Mouse (Mus musculus) MEL (cell line): ENCODE results near the gene Filip1l. TPM values are rescaled to one million over a fixed set of nuclear protein-coding genes. Genes with fewer than 3 reads are reported as not detected.
A peak's percentile ranks its signal among the peaks of the same experiment; 100 is the strongest.

Experiments
- DNase-seq: peaks from one replicate; pipeline ENCODE4 v3.0.0; 2011; ENCODE audit warnings: low read depth, low spot score
- H3K27ac ChIP-seq: 2 replicates; pipeline ENCODE4 v1.5.1; 2012; ENCODE audit warnings: low read depth, mild to moderate bottlenecking, control low read depth, low read length, moderate library complexity; ENCODE audit not compliant: control insufficient read depth
- H3K27me3 ChIP-seq, 2 experiments: fragments of 150-350 bp in 1 of 2; sonication (generic) in 1 of 2; 2 replicates each; pipeline ENCODE4 v1.6.1; 2012; ENCODE audit warnings: low read length in 2 of 2, mild to moderate bottlenecking in 2 of 2, improper control_type of control experiment in 1 of 2, moderate library complexity in 1 of 2; ENCODE audit not compliant: insufficient read depth in 2 of 2, control insufficient read depth in 1 of 2
- H3K36me3 ChIP-seq, 2 experiments: 2 replicates each; pipeline ENCODE4 v1.6.1; 2012 to 2014; ENCODE audit warnings: low read length in 2 of 2, improper control_type of control experiment in 1 of 2, inconsistent platforms in 1 of 2, mild to moderate bottlenecking in 1 of 2; ENCODE audit not compliant: insufficient read depth in 2 of 2, control insufficient read depth in 1 of 2
- H3K4me1 ChIP-seq, 2 experiments: fragments of 150-350 bp in 1 of 2; sonication (generic) in 1 of 2; 2 replicates each; pipeline ENCODE4 v1.6.1; 2012; ENCODE audit warnings: low read length in 2 of 2, improper control_type of control experiment in 1 of 2, mild to moderate bottlenecking in 1 of 2; ENCODE audit not compliant: insufficient read depth in 2 of 2, control insufficient read depth in 1 of 2
- H3K4me3 ChIP-seq, 2 experiments: fragments of 150-350 bp in 1 of 2; sonication (generic) in 1 of 2; 2 replicates each; pipeline ENCODE4 v1.5.1; 2012; ENCODE audit warnings: low read depth in 2 of 2, low read length in 2 of 2, mild to moderate bottlenecking in 2 of 2, moderate library complexity in 2 of 2, control low read depth in 1 of 2, improper control_type of control experiment in 1 of 2; ENCODE audit not compliant: control insufficient read depth in 1 of 2, insufficient read depth in 1 of 2
- H3K79me2 ChIP-seq: 2 replicates; pipeline ENCODE4 v1.6.1; 2012; ENCODE audit warnings: mild to moderate bottlenecking, low read length, moderate library complexity; ENCODE audit not compliant: control insufficient read depth, poor library complexity, insufficient read depth
- H3K9ac ChIP-seq: 2 replicates; pipeline ENCODE4 v1.6.1; 2012; ENCODE audit warnings: low read depth, mild to moderate bottlenecking, control low read depth, low read length, moderate library complexity; ENCODE audit not compliant: control insufficient read depth, poor library complexity, severe bottlenecking
- H3K9me3 ChIP-seq: fragments of 150-350 bp; sonication (generic); replicated peaks from 2 replicates; pipeline ENCODE4 v1.6.1; 2012; ENCODE audit warnings: mild to moderate bottlenecking, low read length, improper control_type of control experiment, moderate library complexity; ENCODE audit not compliant: insufficient read depth
- CHD1 ChIP-seq: IDR thresholded peaks from 2 replicates; pipeline ENCODE4 v1.6.1; 2012; ENCODE audit warnings: low read depth, mild to moderate bottlenecking, inconsistent platforms, low read length, improper control_type of control experiment
- ELF1 ChIP-seq: IDR thresholded peaks from 2 replicates; pipeline ENCODE4 v1.6.1; 2014; ENCODE audit warnings: low read depth, mild to moderate bottlenecking, inconsistent platforms, low read length, improper control_type of control experiment, moderate library complexity
- EP300 ChIP-seq, 2 experiments: IDR thresholded peaks; 2 replicates each; pipeline ENCODE4 v1.6.1; 2011; ENCODE audit warnings: improper control_type of control experiment in 2 of 2, low read length in 2 of 2, low read depth in 1 of 2, mild to moderate bottlenecking in 1 of 2
- GABPA ChIP-seq: IDR thresholded peaks from 2 replicates; pipeline ENCODE4 v1.6.1; 2012; ENCODE audit warnings: low read depth, mild to moderate bottlenecking, inconsistent platforms, low read length, improper control_type of control experiment, moderate library complexity
- GATA1 ChIP-seq: IDR thresholded peaks from 2 replicates; pipeline ENCODE4 v1.6.1; 2011; ENCODE audit warnings: low read depth, low read length, improper control_type of control experiment
- HCFC1 ChIP-seq: IDR thresholded peaks from 2 replicates; pipeline ENCODE4 v1.6.1; 2012; ENCODE audit warnings: low read depth, mild to moderate bottlenecking, inconsistent platforms, low read length, improper control_type of control experiment, moderate library complexity
- JUND ChIP-seq: IDR thresholded peaks from 2 replicates; pipeline ENCODE4 v1.6.1; 2011; ENCODE audit warnings: low read depth, mild to moderate bottlenecking, improper control_type of control experiment, low read length
- MAZ ChIP-seq: IDR thresholded peaks from 2 replicates; pipeline ENCODE4 v1.6.1; 2012; ENCODE audit warnings: low read depth, mild to moderate bottlenecking, inconsistent platforms, low read length, improper control_type of control experiment
- MXI1 ChIP-seq: IDR thresholded peaks from 2 replicates; pipeline ENCODE4 v1.6.1; 2011; ENCODE audit warnings: mild to moderate bottlenecking, low read depth, low read length, improper control_type of control experiment
- MYB ChIP-seq: IDR thresholded peaks from 2 replicates; pipeline ENCODE4 v1.6.1; 2011; ENCODE audit warnings: mild to moderate bottlenecking, low read depth, low read length, improper control_type of control experiment
- MYC ChIP-seq: IDR thresholded peaks from 2 replicates; pipeline ENCODE4 v1.6.1; 2011; ENCODE audit warnings: low read depth, mild to moderate bottlenecking, low read length, improper control_type of control experiment, moderate library complexity
- NELFE ChIP-seq: IDR thresholded peaks from 2 replicates; pipeline ENCODE4 v1.6.1; 2011; ENCODE audit warnings: low read depth, low read length, improper control_type of control experiment
- POLR2A ChIP-seq, 2 experiments: IDR thresholded peaks; 2 replicates each; pipeline ENCODE4 v1.6.1; 2011 to 2012; ENCODE audit warnings: low read length in 2 of 2, mild to moderate bottlenecking in 2 of 2, control low read depth in 1 of 2, improper control_type of control experiment in 1 of 2, low read depth in 1 of 2, moderate library complexity in 1 of 2; ENCODE audit not compliant: control insufficient read depth in 1 of 2, insufficient read depth in 1 of 2, poor library complexity in 1 of 2
- POLR2AphosphoS2 ChIP-seq: IDR thresholded peaks from 2 replicates; pipeline ENCODE4 v1.6.1; 2011; ENCODE audit warnings: low read length, improper control_type of control experiment
- SMC3 ChIP-seq: IDR thresholded peaks from 2 replicates; pipeline ENCODE4 v1.6.1; 2011; ENCODE audit warnings: low read depth, low read length, improper control_type of control experiment
- TAL1 ChIP-seq: IDR thresholded peaks from 2 replicates; pipeline ENCODE4 v1.6.1; 2012; ENCODE audit warnings: mild to moderate bottlenecking, inconsistent platforms, low read length, moderate library complexity, mixed read lengths
- TBP ChIP-seq: IDR thresholded peaks from 2 replicates; pipeline ENCODE4 v1.8.0; 2011; ENCODE audit warnings: low read depth, low read length, improper control_type of control experiment
- TCF12 ChIP-seq: IDR thresholded peaks from 2 replicates; pipeline ENCODE4 v1.6.1; 2014; ENCODE audit warnings: low read depth, mild to moderate bottlenecking, inconsistent platforms, low read length, improper control_type of control experiment, moderate library complexity
- UBTF ChIP-seq: IDR thresholded peaks from 2 replicates; pipeline ENCODE4 v1.6.1; 2012; ENCODE audit warnings: low read depth, mild to moderate bottlenecking, inconsistent platforms, low read length, improper control_type of control experiment, moderate library complexity, borderline replicate concordance; ENCODE audit not compliant: insufficient read depth
- ZKSCAN1 ChIP-seq: IDR thresholded peaks from 2 replicates; pipeline ENCODE4 v1.6.1; 2012; ENCODE audit warnings: low read depth, mild to moderate bottlenecking, inconsistent platforms, low read length, improper control_type of control experiment, moderate library complexity
- ZNF384 ChIP-seq: IDR thresholded peaks from 2 replicates; pipeline ENCODE4 v1.6.1; 2012; ENCODE audit warnings: low read depth, mild to moderate bottlenecking, inconsistent platforms, low read length, improper control_type of control experiment
- polyA plus RNA-seq, 2 experiments: library from polyadenylated mRNA; stranded (reverse) in 1 of 2; unstranded in 1 of 2; fragments of >175 nt in 1 of 2; fragments of >200 nt in 1 of 2; gene quantifications; 2 replicates each; pipeline versions ENCODE4 v1.2.1 to v1.2.4; 2012; ENCODE audit warnings: low replicate concordance in 2 of 2, low read depth in 1 of 2; ENCODE audit not compliant: insufficient read length in 2 of 2, insufficient read depth in 1 of 2, missing spikeins in 1 of 2
- total RNA-seq: library from RNA; depleted of rRNA; stranded (reverse); fragments of 300-350 nt; gene quantifications from 2 replicates; pipeline ENCODE4 v1.2.3, GENCODE M21; 2012

Filip1l gene
- total and polyA plus RNA-seq, 3 experiments, result 0.27 to 1.8 TPM; not detected in 1

- H3K27ac ChIP-seq, result no peak overlapping the region
- DNase-seq, result no peak
- H3K4me1 ChIP-seq, result peaks cover 0 to 11% of the 10 kb centered on the region in 2 experiments; a peak in 2 of 4 replicates
- no peak overlapping the region for H3K4me3 ChIP-seq
- no peak for TF ChIP-seq ZNF384
- no peaks in the 10 kb centered on the region for H3K27me3 ChIP-seq
- H3K36me3 ChIP-seq, result peaks cover 0 to 24% of the 10 kb centered on the region in 2 experiments; a peak in 3 of 4 replicates
- no peak overlapping the region for H3K9ac ChIP-seq
- H3K79me2 ChIP-seq, result no peaks in the 10 kb centered on the region
- H3K9me3 ChIP-seq, result no peaks in the 10 kb centered on the region
Measured at GRCm38 (mm10) chr16:57496437-57497173, 143.7 kb downstream of the Filip1l start.

GRCm38 (mm10) chr16:57500851-57501250 is 148.0 kb downstream of the Filip1l start:
- no peaks in the 10 kb centered on the region for H3K27me3 ChIP-seq
- no peak overlapping the region for H3K27ac ChIP-seq
- no peak for TF ChIP-seq TCF12
- peak; percentile 20; the same call in 1 of the 2 replicates for TF ChIP-seq GATA1
- 0 out of 4 replicates have a peak, but pooled peaks cover 0 to 3% of the 10 kb centered on the region in 2 experiments for H3K4me1 ChIP-seq
- peaks cover 0 to 10% of the 10 kb centered on the region in 2 experiments; a peak in 3 of 4 replicates for H3K36me3 ChIP-seq
- H3K79me2 ChIP-seq, result no peaks in the 10 kb centered on the region
- no peaks in the 10 kb centered on the region for H3K9me3 ChIP-seq
- H3K9ac ChIP-seq, result no peak overlapping the region
- peak; percentile 59 for DNase-seq
- no peak overlapping the region for H3K4me3 ChIP-seq

- H3K79me2 ChIP-seq, result no peaks in the 10 kb centered on the region
- H3K9me3 ChIP-seq, result no peaks in the 10 kb centered on the region
- no peaks in the 10 kb centered on the region for H3K27me3 ChIP-seq
- no peak for DNase-seq
- no peak overlapping the region for H3K9ac ChIP-seq
- H3K27ac ChIP-seq, result no peak overlapping the region
- H3K4me3 ChIP-seq, result no peak overlapping the region
- 0 out of 4 replicates have a peak, but pooled peaks cover 0 to 1% of the 10 kb centered on the region in 2 experiments for H3K4me1 ChIP-seq
- TF ChIP-seq CHD1 (no peak), POLR2AphosphoS2 (no peak), EP300 (IDR thresholded peaks at IDR 0.05; ENCODE audit: low read depth in 1 of 2, low read length in 2 of 2) (no peak), MXI1 (no peak), ELF1 (no peak), ZNF384 (no peak), HCFC1 (no peak), MAZ (no peak), TAL1 (no peak), JUND (no peak), NELFE (no peak), MYC (no peak), UBTF (no peak), POLR2A (IDR thresholded peaks at IDR 0.05; ENCODE audit: control insufficient read depth in 1 of 2, insufficient read depth in 1 of 2, low read depth in 1 of 2, low read length in 2 of 2, poor library complexity in 1 of 2) (no peak), GABPA (no peak), SMC3 (no peak), TBP (no peak), ZKSCAN1 (no peak), MYB (no peak)
- TF ChIP-seq, all 39 proteins: peak for 0
- peaks cover 0 to 7% of the 10 kb centered on the region in 2 experiments; a peak in 2 of 4 replicates for H3K36me3 ChIP-seq
Measured at GRCm38 (mm10) chr16:57502230-57502629, 149.3 kb downstream of the Filip1l start.
